Mouse (Mus musculus) layer of hippocampus, adult 8-10 months (tissue): ENCODE measurements around the gene Tpx2. TPM values are rescaled to one million over a fixed set of nuclear protein-coding genes. Genes with fewer than 3 reads are reported as not detected.

Experiments
- DNase-seq, 2 experiments: peaks; one replicate each; pipeline ENCODE4 v3.0.0; 2022; ENCODE audit warnings: low spot score in 2 of 2
- total RNA-seq, 4 experiments: library from RNA; stranded (reverse); gene quantifications; 2 replicates each; pipeline ENCODE4 v1.2.4; 2022

Tpx2 gene
- 1 to 10 TPM; 1.2 to 2.3 (median 1.7) TPM for total RNA-seq

GRCm38 (mm10) chr2:152847815-152848302 lies at the start of gene Tpx2:
Tpx2 (plus strand) TSS chr2:152847964.
- DNase-seq: peak; percentile 98

GRCm38 (mm10) chr2:152799954-152800761 lies 47.6 kb upstream of the Tpx2 start:
- no peak for DNase-seq

DNA sequence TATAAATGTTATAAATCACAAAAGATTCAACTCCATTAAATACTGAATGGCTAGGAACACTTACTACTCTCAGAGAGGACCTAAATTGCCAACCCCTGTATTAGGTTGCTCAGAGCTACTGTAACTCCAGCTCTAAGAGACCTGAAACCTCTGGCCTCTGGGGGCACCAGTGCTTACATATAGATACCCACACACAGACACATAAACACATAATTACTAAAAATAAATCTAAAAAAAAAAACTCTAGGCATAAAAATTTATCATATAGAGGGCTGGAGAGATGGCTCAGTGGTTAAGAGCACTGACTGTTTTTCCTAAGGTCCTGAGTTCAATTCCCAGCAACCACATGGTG lies 47.0 kb upstream of the Tpx2 start:
- DNase-seq: no peak

- DNase-seq: no peak
These were observed 45.5 kb upstream of the Tpx2 start for GRCm38 (mm10) chr2:152802303-152802702.

GRCm38 (mm10) chr2:152803081-152803480 lies 44.7 kb upstream of the Tpx2 start:
- no peak for DNase-seq

DNA sequence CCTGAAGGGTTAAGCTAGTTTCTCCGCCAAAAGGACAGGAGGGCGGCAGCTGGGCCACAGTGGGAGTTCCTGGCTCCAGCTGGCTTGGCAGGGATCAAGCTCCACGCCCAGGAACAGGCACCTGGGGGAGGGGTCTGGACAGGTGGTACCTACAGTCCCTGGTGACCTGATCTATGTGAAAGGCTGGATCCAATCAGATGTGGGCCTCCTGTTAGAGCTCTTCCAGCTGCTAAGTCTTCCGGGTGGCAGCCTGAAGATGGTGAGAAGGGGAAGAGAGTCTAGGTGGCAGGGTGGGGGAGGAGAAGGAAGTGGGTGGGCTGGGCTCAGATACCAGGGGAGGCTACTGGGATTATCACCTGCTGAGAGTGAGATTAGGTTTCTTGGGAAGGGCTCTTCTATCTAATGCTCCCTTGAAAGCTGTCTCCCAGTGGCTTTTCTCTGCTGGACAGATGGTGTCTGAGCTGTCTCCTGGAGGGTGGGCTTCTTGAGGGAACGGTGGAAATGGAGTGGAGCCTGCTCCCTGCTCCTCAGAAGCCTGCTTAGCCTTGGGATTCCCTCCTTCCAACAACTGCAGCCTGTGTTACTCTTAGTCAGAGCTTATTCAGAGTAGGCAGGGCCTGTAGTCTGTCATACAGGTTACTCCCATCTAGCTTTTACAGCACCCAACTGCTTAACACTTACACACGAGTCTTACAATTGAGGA lies 43.2 kb upstream of the Tpx2 start:
- DNase-seq: no peak

DNA sequence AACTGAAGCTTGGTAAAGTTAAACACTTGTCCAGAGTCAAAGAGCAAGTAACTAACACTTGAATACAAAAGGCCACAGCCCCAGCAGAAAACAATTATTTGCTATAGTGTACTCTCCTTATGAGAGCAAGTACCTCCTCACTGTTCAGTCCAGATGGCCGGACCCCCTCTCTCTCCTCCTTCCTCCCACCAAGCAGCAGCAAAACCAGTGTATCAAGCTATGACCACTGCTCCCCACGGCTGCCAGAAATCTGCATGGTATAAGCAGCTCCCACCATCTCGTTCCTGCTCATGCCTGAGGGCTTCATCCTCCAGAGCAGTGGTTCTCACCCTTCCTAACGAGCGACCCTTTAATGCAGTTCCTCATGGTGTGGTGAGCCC lies 42.7 kb upstream of the Tpx2 start:
- DNase-seq: no peak

GRCm38 (mm10) chr2:152806037-152806436 lies 41.7 kb upstream of the Tpx2 start:
- DNase-seq: no peak

GRCm38 (mm10) chr2:152808178-152808577 lies 39.6 kb upstream of the Tpx2 start:
- no peak for DNase-seq

DNA sequence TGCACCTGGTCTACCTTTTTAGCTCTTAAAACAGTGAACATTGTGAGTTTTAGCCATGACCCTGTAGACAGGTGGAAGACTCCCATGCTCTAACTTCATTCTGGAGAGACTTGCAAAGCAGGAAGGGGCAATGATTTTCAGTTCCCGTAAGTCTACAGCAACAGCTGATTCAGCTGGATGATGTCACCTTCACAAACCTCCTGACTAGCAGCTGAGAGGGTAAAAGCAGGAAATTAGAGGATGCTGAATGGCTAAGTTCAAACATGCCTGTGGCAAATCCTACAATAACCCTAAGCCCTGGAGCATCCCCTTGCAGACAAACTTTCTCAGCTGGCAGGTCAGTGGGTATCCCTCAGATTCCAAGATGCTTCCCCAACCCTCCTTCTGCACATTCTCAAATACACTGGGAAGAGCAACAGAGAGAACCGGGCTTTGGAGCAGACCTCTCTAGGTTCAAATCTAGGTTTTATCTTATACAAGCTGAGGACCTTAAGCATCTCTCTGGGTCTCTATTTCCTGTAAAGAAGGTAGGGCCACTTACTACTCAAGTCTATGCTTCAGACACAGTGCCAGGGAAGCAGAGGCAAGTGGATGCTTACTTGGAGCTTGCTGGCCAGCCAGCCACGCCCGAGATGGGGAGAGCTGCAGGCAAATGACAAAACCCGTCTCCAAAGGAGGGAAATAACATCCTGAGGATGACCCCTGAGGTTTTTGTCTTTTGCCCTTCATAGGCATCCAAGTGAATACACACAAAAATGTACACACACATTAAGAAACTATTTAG lies 37.4 kb upstream of the Tpx2 start:
- no peak for DNase-seq

GRCm38 (mm10) chr2:152811336-152812165 lies 36.2 kb upstream of the Tpx2 start:
- no peak for DNase-seq

DNA sequence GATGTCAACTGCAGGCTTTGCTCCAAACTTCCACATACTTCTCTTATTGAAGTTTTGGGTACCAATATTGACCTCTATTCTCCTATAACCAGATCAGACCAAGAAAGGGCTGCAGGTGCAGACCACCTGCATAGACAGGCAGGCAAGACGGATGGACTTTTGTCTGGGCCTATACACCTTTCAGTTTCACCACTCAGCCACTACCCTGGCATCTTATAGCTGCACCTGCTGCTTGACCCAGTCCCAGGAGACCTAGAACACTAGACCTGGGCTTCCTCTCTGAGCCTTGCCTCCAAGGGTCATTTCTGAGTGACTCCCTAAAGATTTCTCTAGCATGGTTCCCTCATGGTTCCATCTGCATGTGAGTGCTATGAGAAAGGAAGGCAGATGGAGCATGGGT lies 34.5 kb upstream of the Tpx2 start:
- no peak for DNase-seq

GRCm38 (mm10) chr2:152814213-152814874 lies 33.4 kb upstream of the Tpx2 start:
- DNase-seq: no peak

- no peak for DNase-seq
These were observed 31.7 kb upstream of the Tpx2 start for GRCm38 (mm10) chr2:152815879-152816656.

- DNase-seq: no peak
These were observed 31.0 kb upstream of the Tpx2 start for GRCm38 (mm10) chr2:152816657-152817348.

DNA sequence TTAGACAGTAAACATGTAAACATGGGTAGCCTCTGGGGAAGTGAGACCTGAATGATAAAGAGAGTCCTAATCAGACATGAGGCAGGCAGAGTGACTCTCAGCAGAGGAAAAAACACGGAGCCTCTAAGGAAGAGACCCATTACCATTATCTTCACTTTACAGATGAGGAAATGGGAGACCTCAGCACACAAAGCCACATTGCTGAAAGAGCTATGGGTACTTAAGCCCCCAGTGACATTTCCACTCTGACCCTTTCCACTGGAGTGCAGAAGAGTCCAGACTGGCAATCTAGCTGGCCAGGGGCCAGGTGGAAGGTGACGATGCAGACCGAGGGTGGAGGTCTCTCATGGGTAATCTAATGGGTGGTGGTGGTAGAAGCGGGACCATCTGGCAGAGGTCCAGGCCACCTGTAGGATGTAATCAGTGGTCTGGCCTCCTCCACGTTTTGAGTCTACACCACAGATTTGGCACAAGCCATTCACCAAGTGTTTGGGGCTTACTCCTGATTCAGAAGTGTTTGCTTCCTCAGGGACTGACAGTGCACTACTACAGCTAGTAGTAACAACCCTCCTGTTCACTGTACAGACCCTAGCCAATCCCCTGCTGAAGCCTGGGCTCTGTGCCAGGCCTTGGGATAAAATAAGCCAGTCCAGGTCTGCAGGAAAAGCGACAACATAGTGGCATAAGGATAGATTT lies 30.0 kb upstream of the Tpx2 start:
- DNase-seq: no peak

GRCm38 (mm10) chr2:152818679-152819078 lies 29.1 kb upstream of the Tpx2 start:
- DNase-seq: no peak

- no peak for DNase-seq
These were observed 28.6 kb upstream of the Tpx2 start for GRCm38 (mm10) chr2:152819097-152819624.
